Mouse (Mus musculus) bone marrow, adult 2 months (tissue): ENCODE data around the gene Trim54.

ENCODE experiments used
- CTCF ChIP-seq: fragments of 200-500 bp; IDR thresholded peaks from 2 replicates; pipeline ENCODE4 v1.5.1; 2011; ENCODE audit warnings: low read length, control low read depth; ENCODE audit not compliant: control insufficient read depth, insufficient read depth
- POLR2A ChIP-seq: fragments of 200-500 bp; IDR thresholded peaks from 2 replicates; pipeline ENCODE4 v1.6.1; 2011; ENCODE audit warnings: low read depth, mild to moderate bottlenecking, control low read depth, low read length, borderline replicate concordance; ENCODE audit not compliant: control insufficient read depth

GRCm38 (mm10) chr5:31086606-31087005, 29.9 kb upstream of the Trim54 start:
- TF ChIP-seq CTCF, result no peak
- no peak for TF ChIP-seq POLR2A
